Mouse (Mus musculus) hindlimb bud, embryonic 11.5 days (tissue): ENCODE measurements around the gene Nptn.

Experiments
- DNase-seq: peaks from one replicate; pipeline ENCODE4 v3.0.0-alpha.2; 2012; ENCODE audit warnings: low read depth, low spot score; ENCODE audit errors: extremely low spot score

The Nptn gene

GRCm38 (mm10) chr9:58649265-58649626, 67.2 kb downstream of the Nptn start:
- DNase-seq: no peak

- DNase-seq: peak; percentile 44
Measured at GRCm38 (mm10) chr9:58651993-58652392, 70.0 kb downstream of the Nptn start.

GRCm38 (mm10) chr9:58654494-58654893, 72.5 kb downstream of the Nptn start:
- no peak for DNase-seq

GRCm38 (mm10) chr9:58656396-58656795, 74.4 kb downstream of the Nptn start:
- DNase-seq: no peak

- no peak for DNase-seq
Measured at GRCm38 (mm10) chr9:58656824-58657223, 74.8 kb downstream of the Nptn start.

GRCm38 (mm10) chr9:58657735-58658512, 75.9 kb downstream of the Nptn start:
- DNase-seq: no peak

- no peak for DNase-seq
Measured at GRCm38 (mm10) chr9:58658596-58659309, 76.7 kb downstream of the Nptn start.

- no peak for DNase-seq
Measured at GRCm38 (mm10) chr9:58659331-58659730, 77.3 kb downstream of the Nptn start.

GRCm38 (mm10) chr9:58659989-58660388, 77.9 kb downstream of the Nptn start:
- no peak for DNase-seq

- DNase-seq: no peak
Measured at GRCm38 (mm10) chr9:58660673-58661072, 78.6 kb downstream of the Nptn start.

GRCm38 (mm10) chr9:58662007-58662406, 80.0 kb downstream of the Nptn start:
- no peak for DNase-seq

GRCm38 (mm10) chr9:58662791-58663190, 80.8 kb downstream of the Nptn start:
- no peak for DNase-seq

GRCm38 (mm10) chr9:58665492-58665891, 83.5 kb downstream of the Nptn start:
- DNase-seq: no peak

- no peak for DNase-seq
Measured at GRCm38 (mm10) chr9:58666191-58666590, 84.2 kb downstream of the Nptn start.

- DNase-seq: no peak
Measured at GRCm38 (mm10) chr9:58667244-58667643, 85.2 kb downstream of the Nptn start.

- no peak for DNase-seq
Measured at GRCm38 (mm10) chr9:58668171-58668570, 86.1 kb downstream of the Nptn start.

- DNase-seq: no peak
Measured at GRCm38 (mm10) chr9:58669071-58669470, 87.0 kb downstream of the Nptn start.

GRCm38 (mm10) chr9:58669819-58670218, 87.8 kb downstream of the Nptn start:
- no peak for DNase-seq

GRCm38 (mm10) chr9:58672474-58672873, 90.4 kb downstream of the Nptn start:
- no peak for DNase-seq

- DNase-seq: no peak
Measured at GRCm38 (mm10) chr9:58674736-58675135, 92.7 kb downstream of the Nptn start.

GRCm38 (mm10) chr9:58675371-58675770, 93.3 kb downstream of the Nptn start:
- no peak for DNase-seq

- no peak for DNase-seq
Measured at GRCm38 (mm10) chr9:58681411-58681810, 99.4 kb downstream of the Nptn start.
